Mouse (Mus musculus): ENCODE measurements around the gene Ntn1.

Gene Ntn1

GRCm38 (mm10) chr11:68270730-68271467 is 129.7 kb downstream of the Ntn1 start:
- no peak for DNase-seq (ENCODE audit: low read depth, low spot score)

DNA sequence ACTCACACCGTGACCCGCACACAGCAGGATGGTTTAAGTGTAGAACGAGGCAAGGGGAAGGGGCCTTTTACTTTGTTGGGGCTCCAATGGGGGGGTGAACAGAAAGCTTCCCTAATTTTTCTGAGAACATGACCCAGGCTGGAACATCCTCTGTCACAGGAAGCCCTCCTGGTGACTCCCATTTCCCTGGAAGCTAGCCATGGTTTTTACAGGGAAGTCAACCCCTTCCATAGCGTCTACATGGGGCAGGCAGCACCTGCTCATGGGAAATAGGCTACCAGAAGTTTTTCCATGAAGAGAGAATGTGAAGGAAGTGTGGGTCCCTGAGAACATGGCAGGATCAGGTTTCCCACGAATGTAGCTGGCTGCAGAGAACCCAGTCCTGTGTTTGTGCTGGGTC is 136.3 kb downstream of the Ntn1 start:
- DNase-seq (ENCODE audit: low read depth, low spot score): no peak

- no peak for DNase-seq (ENCODE audit: low read depth, low spot score)
Observed at GRCm38 (mm10) chr11:68263100-68263499, 137.5 kb downstream of the Ntn1 start.

DNA sequence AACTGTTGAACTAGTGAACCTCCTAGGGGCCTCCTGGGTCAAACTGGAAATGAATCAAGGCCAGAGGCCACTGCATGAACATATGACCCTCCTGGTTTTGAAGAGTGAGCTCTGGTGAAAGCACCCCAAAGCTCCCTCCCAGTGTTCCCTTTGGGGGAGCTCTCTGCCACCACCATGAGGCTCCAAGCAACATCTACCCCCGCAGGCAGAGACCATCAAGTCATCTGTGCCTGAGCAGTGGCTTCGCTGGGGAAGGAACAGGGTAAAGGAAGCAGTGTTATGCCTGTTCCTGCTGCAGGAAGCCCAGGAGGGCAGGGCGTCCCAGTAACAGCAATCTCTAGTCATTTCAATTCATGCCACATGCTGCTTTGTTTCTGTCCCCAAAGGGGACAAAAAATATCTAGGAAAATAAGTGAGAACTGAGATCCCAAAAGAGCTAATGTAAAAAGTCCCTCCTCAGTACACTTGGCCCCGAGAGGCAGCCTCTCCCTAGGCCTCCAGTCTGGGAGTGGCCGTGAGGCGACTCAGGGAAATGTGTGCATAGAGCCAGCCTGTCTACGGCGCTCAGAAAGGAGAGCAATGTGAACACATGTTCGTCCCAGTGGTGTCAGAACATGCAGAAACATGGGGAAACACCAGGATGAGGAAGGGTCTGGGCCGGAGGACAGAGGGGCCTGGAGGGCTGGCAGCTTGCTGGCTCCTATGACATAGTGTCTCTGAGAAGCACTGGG is 139.3 kb downstream of the Ntn1 start:
- DNase-seq (ENCODE audit: low read depth, low spot score): no peak

- DNase-seq (ENCODE audit: low read depth, low spot score): no peak
Observed at GRCm38 (mm10) chr11:68260399-68260798, 140.2 kb downstream of the Ntn1 start.

- DNase-seq (ENCODE audit: low read depth, low spot score): no peak
Observed at GRCm38 (mm10) chr11:68258498-68258897, 142.1 kb downstream of the Ntn1 start.

DNA sequence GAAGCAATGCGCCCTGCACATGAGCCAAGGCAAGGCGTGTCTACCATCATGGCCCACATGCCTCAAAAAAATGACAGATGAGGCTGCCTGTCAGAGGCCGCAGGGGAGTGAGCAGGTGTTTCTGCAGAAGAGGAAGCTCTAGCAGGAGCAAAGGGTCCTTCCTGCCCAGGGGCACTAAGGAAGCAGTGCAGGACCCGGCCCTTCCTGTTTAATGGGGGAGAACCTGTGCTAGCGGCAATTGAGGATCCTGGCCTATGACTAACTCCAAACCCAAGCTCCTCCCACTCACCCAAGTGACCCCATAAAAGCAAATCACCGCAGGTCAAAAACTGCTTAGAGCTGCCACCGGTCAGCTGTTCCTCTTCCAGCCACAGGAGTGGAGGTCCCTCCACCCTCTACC is 147.1 kb downstream of the Ntn1 start:
- DNase-seq (ENCODE audit: low read depth, low spot score): no peak

DNA sequence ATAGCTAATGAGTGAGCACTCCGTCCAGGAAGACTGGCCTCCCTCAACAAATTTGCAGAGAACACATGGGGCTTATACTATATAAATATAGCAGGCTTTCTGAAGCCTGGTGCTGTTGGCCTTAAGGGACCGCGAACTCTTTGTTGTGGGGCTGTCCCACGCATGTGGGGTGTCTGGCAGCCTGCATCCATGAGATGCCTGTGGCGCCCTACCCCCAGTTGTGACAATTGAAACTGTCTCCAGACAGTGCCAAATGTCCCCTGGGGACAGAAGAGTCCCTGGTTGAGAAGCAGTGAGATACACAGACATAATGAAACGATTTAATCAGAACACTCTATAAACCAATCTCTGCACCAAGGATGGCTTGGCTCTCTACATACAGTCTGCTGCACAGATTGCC is 150.5 kb downstream of the Ntn1 start:
- no peak for DNase-seq (ENCODE audit: low read depth, low spot score)

DNA sequence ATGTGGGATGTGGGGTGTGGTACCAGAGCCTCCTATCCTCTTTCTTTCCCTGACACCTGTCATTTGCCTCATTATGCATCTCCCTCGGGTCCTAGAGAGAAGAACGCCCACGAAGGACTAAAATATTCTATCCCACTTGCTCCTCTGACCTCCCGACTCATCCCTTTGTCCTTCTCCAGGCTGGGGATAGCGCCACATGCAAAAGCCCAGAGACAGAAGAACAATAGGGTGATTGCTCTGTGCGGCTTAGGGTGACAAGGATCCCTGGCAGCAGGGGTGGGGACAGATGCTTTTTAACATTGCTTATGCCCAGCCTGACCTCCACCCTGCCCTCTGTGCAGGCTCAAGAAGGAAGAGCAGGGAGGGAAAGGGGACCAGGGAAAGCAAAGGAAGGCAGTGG is 152.7 kb downstream of the Ntn1 start:
- no peak for DNase-seq (ENCODE audit: low read depth, low spot score)

- DNase-seq (ENCODE audit: low read depth, low spot score): no peak
Observed at GRCm38 (mm10) chr11:68244992-68245261, 155.7 kb downstream of the Ntn1 start.

GRCm38 (mm10) chr11:68244254-68244991 is 156.2 kb downstream of the Ntn1 start:
- DNase-seq (ENCODE audit: low read depth, low spot score): no peak

DNA sequence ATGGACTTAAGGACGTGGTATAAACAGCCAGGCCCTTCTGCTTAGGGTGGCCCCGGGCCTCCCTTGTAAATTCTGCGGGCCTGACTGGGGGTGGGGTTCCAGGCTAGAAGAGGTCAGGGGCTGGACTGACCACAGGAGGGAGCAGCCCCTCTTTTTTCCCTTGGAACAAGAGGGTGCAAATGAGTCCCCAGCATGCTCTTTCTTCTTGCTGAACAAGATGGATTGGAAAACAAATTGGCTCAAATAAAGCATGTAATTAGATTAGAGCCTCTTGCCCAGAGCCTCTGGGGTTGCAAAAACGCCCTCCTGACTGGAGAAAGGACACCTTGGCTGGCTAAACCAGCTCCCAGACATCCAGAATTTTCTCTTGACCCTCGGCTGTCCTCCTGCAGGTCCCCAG is 160.9 kb downstream of the Ntn1 start:
- DNase-seq (ENCODE audit: low read depth, low spot score): no peak

GRCm38 (mm10) chr11:68233469-68233965 is 167.1 kb downstream of the Ntn1 start:
- no peak for DNase-seq (ENCODE audit: low read depth, low spot score)

DNA sequence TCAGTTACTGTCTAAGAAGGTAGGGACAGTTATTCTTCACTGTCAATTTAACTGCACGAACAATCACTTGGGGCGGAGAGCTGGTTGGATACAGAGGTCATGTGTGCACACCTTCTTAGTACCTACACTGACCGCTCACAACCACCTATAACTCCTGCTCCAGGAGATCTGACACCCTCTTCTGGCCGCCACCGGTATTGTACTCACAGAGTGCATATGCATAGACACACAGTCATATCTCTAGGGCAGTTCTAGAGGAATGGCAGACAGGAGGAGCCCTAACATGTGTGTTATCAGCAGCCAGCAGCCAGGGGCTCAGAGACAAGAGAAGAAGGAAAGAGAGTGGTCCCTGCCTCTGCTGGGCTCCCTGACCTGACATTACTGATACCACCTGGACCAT is 169.1 kb downstream of the Ntn1 start:
- DNase-seq (ENCODE audit: low read depth, low spot score): no peak

- DNase-seq (ENCODE audit: low read depth, low spot score): no peak
Observed at GRCm38 (mm10) chr11:68228941-68229665, 171.5 kb downstream of the Ntn1 start.

- DNase-seq (ENCODE audit: low read depth, low spot score): no peak
Observed at GRCm38 (mm10) chr11:68227837-68228236, 172.8 kb downstream of the Ntn1 start.

GRCm38 (mm10) chr11:68226654-68227057 is 174.0 kb downstream of the Ntn1 start:
- DNase-seq (ENCODE audit: low read depth, low spot score): no peak

GRCm38 (mm10) chr11:68223143-68223542 is 177.5 kb downstream of the Ntn1 start:
- DNase-seq (ENCODE audit: low read depth, low spot score): no peak

GRCm38 (mm10) chr11:68222209-68222608 is 178.4 kb downstream of the Ntn1 start:
- DNase-seq (ENCODE audit: low read depth, low spot score): no peak

DNA sequence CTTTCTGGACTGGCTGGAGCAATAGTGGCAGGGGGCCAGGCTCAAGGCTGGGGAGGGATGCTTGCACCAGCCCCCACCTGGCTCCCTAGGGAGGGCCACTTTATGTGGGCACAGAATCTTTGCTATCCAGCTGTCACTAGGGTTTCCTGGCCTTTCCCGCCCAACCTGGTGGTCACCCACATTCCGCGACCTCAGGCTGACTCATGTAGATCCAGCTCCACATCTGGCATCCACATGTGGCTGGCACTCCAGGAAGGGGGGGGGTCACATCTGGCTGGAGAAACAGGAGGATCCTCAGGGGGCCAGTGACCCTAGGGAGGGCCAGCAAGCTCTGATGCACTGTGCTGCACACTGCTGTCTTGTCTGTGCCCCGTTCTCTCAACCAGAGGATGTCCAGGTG is 179.9 kb downstream of the Ntn1 start:
- no peak for DNase-seq (ENCODE audit: low read depth, low spot score)

DNA sequence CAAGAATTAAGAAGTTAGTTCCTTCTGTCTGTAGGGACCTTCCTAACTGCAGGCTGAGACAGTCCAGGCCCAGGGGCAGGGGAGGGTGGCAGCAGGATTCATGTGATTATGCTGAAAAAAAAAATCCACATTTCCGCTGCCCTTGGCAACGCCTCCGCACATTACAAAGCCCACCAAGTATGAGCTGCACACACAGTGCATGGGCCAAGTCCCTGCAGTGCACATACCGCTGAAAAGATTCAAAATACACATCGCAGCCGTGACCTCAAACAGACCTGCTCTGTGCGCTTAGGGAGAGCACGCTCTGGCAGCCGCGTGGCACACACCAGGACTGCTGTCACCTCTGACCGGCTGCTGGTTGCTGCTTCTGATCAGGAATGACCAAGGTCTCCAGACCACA is 184.6 kb downstream of the Ntn1 start:
- DNase-seq (ENCODE audit: low read depth, low spot score): no peak

Measured in c-Kit-negative CD71-positive TER-119-positive erythroid progenitor cells, embryonic 14.5 days (primary cell).